Mouse (Mus musculus) liver, adult (tissue): ENCODE data around the gene Ift172.

Experiments
- GATA4 ChIP-seq: IDR thresholded peaks from 2 replicates; pipeline ENCODE4 v1.6.1; 2014; ENCODE audit warnings: mild to moderate bottlenecking, low read length; ENCODE audit not compliant: insufficient replicate concordance

Ift172 gene

DNA sequence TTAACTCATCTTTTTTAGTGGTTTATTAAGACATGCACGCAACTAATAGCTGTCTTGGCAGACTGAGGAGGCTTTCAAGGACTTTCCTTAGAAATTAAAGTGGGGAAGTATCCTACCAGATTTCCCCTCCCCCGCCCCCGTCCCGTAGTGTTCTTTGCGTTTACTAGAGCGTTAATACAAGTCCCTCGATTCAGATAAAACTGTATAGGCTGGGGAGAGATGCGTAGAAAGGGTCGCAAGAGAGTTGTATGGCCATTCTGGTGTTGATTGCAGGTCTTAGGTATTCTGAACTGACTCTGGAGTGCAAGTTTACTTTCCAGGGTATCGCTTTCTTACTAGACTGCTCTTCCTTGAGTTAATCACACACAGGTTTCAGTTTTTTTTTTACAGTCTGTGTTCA is 48.7 kb downstream of the Ift172 start:
- no peak for TF ChIP-seq GATA4

DNA sequence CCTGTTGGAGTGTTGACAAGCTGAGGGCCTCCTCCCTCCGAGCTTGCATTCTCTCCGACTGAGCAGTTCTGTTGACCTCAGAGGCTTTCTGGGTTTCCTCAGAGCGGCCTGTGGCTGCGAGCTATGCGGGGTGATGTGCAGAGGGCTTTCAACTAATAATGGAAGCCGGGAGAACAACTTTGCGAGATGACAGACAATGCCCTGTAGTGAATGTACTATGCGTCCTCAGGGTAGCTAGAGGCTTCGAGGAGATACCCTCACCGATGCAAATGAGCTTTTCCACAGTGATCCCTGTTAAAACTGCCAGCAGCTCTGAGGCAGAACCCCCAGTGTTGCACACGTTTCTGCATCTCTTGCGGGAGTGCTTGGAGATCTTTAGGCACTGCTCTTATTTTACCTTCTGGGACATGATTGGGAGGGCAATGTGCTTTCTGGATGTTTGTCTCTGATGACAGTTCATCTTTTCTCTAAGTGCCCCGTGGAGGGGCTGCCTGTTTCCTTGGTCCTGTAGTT is 49.3 kb downstream of the Ift172 start:
- no peak for TF ChIP-seq GATA4

DNA sequence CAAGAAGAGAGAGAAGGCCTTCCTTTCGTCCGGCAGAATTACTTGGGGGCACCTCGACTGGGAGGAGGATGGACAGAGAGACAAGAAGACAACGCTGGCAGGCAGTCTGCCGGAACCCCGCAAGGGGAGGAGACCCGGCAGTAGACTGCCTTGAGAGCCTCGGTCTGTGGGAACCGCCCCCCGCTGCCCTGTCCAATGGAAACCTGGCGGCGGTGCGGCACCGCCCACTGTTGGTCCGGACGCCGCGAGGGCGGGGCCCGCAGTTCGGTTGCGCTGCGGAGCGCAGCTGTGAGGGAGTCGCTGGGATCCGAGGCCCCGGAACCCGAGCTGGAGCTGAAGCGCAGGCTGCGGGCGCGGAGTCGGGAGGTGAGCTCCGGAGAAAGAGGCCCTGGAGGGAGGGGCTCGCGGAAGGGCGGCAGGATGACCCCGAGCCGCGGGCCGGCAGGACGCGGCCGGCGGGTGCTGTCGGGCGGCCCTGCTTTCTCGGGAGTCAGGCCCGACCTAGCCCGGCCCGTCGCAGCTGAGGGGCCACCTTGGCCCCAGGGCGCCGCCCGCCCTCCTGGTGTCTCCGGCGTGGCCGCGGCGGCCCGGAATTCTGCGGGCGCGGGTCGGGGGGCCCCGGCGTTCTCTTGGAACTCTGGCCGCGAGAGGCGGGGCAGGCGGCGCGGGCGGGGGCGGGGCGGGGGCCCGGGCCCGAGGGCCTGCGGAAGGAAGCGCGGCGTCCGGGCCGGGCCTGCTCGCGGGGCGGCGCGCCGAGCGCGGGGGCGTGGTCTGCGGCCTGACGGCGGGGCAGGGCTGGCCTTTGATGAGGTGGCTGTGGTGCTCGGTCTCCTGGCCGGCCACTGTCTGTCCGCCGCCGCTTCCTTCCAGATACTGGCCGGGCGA is 50.0 kb downstream of the Ift172 start, which contains the start of the genes Nrbp1 and Gm9970:
Gene Nrbp1, plus strand, starts transcription at position 228 of the 885 bp plus-strand sequence.
Gene Gm9970, minus strand, starts transcription at position 596 of the 885 bp plus-strand sequence.
- no peak; the same call in 1 of the 2 replicates for TF ChIP-seq GATA4

DNA sequence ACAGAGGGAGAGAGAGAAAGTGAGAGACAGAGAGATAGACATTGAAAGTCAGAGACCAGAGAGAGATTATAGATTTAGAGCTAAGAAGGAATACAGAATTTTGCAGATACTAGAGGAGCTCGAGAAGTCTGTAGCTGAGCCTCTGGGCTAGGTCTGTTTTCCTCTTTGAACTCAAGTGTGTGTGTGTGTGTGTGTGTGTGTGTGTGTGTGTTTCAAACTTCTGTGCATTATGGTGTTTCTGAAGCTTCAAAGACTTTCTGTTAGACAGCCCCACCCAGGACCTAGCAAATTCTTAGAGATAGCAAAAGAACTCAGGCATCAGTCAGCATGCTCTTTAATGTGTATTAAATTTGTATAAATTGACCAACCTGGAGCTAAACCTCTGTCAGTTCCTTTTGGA is 64.3 kb downstream of the Ift172 start:
- no peak for TF ChIP-seq GATA4

DNA sequence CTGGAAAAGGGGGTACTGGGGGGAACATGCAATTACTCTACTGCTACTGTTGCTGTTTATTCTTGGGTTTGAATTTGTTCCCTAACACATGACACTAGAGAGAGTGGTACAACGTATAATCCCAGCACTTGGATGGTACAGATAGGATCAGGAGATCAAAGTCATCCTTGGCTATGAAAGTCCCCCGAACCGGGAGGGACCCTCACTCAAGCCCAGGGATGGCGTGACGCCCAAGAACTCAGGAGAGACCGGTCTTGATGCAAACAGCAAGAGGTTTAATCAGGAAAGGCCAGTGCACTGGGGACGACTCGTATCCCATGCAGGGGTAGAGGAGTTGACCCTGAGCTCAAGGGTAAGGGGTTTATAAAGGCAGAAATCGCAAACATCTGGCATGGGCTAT is 68.2 kb downstream of the Ift172 start:
- no peak for TF ChIP-seq GATA4

DNA sequence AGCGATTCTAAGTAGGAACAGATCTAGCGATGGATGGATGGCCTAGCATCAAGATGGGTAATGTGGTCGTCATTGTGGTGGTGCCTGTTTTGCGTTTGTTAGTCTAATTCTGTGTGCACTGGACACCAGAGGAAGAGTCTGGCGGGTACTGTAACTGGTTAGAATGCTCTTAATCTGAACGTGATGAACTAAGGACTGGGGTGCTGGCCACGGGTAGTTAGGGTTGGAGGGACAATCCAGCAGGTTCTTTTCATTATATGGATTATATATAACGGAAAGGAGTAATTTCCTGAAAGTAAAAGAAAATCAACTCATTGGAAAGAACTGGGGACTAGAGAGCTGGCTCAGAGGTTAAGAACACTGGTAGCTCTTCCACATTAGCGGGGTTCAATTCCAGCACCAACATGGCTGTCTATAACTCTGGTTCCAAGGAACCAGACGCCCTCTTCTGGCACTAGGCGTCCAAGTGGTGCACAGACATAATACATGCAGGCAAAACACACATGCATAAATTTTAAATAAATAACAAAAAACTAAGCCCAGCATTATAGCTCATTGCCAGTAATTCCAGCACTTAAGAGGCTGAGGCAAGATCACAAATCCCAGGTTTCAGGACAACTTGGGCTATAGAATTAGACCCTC is 69.5 kb downstream of the Ift172 start:
- no peak for TF ChIP-seq GATA4

DNA sequence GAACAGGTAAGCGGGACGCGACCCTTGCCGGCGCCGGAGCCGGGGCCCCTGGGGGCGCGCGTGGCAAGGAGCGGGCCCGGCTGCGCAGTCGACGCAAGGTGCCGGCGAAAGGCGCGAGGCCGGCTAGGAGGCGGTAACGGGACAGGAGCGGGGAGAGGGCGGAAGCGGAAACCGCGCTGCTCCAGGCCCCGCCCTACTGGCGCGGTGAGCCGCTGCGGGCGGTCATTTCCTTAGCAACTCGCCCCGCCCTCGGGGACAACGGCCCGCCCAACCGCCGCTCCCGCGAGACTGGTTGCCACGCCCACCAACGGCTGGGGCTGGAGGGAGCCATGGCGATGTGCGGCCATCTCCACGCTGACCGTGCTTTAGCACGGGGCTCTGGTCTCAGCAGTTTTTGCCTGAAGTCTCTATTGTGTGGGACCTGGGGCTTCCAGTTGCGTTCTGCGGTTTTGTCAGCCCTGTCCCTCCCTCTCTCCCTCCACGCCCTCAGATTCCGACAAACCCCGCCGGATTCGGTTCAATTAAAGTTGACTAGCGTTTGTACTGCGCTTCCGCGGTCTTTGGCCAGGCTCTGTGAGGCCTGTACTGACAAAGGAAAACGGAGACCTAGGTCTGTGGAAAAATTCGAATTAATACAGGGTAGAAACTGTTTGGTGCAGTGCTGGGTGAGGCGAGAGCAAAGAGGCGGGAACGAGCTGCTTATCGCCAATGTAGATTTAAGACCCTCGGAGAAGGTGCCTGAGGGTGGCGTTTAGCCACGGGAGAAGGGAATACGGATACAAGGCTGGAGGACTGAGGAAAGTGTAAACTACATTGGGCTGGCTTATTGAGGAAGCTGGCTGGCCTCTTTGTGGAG is 70.2 kb downstream of the Ift172 start, which contains the start of gene Ppm1g:
Gene Ppm1g, minus strand, starts transcription at position 240 of the 856 bp plus-strand sequence.
- peak; percentile 6; the same call in 1 of the 2 replicates for TF ChIP-seq GATA4

DNA sequence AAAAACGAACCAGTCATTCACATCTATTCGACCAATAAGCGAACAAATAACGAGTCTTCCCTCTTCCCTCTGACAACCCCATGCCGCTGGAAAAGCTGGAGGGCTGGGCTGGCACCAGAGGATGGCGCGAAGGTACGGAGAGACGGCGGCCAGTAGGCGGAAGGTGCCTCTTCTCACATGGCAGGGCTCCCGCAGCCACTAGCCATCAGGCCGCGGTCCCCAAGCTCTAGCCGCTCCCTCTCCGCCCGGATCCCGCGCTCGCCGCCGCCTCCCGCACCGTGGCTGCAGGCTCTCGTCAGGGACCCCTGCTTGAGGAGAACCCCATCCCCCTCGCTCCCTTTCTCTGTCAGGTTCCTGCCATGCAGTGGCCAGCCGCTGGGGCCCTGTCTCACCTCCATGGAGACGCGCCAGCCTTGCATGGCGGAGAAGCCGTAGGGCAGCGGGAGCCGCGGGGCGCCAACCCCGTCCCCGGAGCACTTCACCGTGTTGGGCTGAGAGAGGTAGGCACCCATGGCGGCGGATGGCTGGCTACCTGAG is 70.9 kb downstream of the Ift172 start:
- no peak for TF ChIP-seq GATA4

DNA sequence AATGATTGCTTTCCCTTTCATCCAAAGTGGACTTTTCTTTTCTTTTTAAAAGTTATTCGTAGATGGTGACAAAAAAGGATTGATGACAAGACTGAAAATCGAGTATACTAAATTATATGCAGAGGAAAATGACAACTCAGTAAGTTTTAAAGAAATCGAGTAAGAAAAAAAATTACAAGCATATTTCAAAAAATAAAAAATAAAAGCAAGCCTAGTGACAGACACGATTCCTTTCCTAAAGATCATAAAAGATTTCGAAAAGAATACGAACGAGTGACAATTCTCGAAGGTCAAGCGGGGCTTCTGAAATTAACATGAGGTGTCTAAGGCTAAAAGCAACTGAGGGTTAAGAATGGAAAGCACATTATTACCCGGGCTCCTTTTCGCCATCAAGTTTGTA is 71.4 kb downstream of the Ift172 start:
- TF ChIP-seq GATA4: no peak

DNA sequence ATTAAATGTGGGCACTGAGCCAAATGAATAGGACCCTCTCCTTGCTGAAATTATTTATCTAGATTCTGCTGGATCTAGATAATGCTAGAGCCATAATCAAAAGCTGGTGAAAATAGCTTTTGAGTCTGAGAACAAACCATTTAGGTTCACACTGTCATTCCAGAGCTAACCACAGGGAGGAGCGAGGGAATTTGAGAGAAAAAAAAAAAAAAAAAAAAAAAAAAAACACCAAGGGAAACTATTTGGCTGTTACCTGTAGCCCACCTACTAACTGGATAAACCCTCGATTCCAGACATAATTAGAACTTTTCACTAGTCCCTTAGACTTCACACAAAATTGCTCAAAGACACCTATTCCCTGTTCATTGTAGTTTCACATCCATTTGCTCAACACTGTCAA is 71.8 kb downstream of the Ift172 start:
- no peak for TF ChIP-seq GATA4

DNA sequence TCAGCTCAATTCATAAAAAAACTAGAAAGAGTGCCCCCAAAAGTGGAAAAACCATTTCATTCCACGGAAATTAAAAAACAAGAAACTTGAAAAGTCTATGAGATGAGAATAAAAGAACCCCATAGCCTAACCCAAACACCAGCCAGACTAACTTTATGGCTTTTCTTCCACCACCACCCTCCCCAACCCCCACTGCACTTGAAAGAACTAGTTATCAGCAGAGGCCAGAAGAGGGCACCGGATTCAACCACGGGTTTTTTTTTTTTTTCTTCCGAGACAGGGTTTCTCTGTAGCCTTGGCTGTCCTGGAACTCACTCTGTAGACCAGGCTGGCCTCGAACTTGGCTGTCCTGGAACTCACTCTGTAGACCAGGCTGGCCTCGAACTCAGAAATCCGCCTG is 72.6 kb downstream of the Ift172 start:
- TF ChIP-seq GATA4: no peak

DNA sequence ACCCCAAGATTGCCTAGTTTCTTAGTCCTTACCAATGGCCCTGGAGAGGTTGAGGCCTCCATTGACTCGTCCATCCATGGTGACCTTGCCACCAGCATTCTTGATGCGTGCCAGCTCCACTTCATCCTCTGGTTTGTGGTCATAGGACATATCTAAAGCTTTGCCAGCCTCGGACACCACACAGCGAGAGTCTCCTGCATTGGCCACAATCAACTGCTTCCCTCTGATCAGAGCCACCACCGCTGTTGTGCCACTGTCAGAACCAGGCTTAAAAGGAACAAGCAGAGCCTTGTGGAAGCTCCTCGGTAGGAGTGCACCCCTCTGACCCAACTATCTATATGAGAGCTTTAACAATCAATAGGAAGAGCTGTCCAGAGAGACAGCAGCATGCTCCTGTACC is 86.5 kb downstream of the Ift172 start:
- TF ChIP-seq GATA4: no peak

DNA sequence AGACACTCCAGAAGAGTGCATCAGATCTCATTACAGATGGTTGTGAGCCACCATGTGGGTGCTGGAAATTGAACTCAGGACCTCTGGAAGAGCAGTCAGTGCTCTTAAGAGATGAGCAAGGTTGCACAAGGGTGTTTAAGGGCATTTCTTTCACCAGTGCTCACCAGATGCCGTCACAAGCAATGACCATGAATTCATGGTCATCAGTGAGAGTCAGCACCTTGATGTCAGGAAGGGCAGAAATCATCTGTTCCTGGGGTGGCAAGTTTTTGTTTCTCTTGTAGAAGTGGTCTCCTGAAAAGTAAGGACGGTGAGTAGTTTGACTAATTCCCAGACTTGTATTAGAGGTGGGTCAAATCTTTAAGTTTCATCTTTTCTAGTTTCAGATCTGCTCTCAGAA is 87.0 kb downstream of the Ift172 start:
- TF ChIP-seq GATA4: no peak
